Mouse (Mus musculus): ENCODE results near the gene Gli2.

Gene Gli2

GRCm38 (mm10) chr1:118788813-118789212, 264.6 kb downstream of the Gli2 start:
- no peak for DNase-seq

GRCm38 (mm10) chr1:118787486-118787885, 265.9 kb downstream of the Gli2 start:
- no peak for DNase-seq
